Mouse (Mus musculus) kidney, adult 18-20 months (tissue): ENCODE results near the gene Rnf224.

Experiments
- DNase-seq: peaks from one replicate; pipeline ENCODE4 v3.0.0; 2021

Rnf224 gene

DNA sequence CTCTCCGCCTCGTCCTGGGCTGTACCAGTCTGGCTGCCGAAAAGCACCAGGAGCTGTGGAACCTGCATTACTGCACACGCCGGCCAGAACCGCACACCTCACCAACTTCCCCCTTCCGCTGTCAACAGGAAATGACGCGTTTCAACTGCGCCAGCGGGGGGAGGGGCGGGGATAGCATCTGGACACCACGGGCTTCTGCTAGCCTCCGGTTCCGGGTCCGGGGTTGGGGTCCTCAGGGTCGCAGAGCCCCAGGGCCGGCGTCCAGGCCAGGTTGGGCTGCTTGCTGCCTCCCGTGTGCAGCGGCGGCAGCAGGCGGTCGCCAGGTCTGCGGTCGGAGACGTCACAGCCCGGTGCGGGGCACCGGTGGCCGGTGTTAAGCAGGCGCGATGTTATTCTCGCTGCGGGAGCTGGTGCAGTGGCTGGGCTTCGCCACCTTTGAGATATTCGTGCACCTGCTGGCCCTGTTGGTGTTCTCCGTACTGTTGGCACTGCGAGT, 18.7 kb upstream of the Rnf224 start, which contains the start of gene Tmem203:
Tmem203 (plus strand) TSS at position 156 of the 496 bp plus-strand sequence.
- DNase-seq = peak; percentile 92

GRCm38 (mm10) chr2:25252331-25252730, 15.7 kb upstream of the Rnf224 start:
- peak; percentile 52 for DNase-seq

DNA sequence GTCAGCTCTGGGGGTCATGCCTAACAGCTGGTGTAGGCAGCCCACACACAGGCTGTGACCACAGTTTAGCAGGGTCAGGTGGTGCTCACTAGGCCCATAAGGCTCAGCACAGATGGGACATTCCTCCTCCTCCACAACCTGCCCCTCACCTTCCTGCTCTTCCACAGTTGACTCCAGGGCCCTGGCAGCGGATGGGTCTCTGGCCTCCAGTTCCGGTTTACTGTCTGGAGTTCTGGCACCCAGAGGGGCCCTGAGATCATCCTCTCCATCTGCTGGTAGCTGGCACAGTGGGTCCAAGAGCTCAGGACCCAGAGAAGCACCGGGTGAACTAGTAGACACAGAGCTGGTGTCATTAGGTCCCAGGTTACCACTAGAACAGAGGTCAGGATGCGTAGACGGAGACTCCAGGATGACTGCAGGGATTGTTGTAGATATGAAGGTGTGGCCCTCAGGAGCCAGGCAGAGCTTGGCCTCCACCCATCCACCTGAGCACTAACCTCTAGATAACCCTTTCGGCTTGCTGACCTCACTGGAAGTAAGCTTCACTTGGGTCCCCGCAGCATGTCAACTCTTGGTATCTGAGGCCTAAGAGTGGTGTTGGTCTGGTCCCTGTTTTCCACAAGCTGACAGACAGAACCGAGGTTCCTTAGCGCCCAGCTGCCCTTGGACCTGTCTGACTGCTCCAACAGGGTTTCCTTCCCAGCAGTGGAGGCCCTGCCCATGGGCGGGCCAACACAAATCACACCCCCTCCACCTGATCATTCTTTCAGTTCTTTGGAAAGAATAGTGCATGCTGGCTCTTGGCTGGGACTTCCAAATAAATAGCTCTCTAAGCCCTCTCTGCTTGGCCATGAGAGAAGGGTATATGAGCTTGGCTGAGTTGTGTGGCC, 9.8 kb upstream of the Rnf224 start, which contains the start of gene AL732309.1:
AL732309.1 (minus strand) TSS at position 681 of the 890 bp plus-strand sequence.
- peak; percentile 36 for DNase-seq

- DNase-seq = no peak
Measured at GRCm38 (mm10) chr2:25244144-25244543, 7.6 kb upstream of the Rnf224 start.

GRCm38 (mm10) chr2:25243342-25243741, 6.8 kb upstream of the Rnf224 start:
- no peak for DNase-seq

DNA sequence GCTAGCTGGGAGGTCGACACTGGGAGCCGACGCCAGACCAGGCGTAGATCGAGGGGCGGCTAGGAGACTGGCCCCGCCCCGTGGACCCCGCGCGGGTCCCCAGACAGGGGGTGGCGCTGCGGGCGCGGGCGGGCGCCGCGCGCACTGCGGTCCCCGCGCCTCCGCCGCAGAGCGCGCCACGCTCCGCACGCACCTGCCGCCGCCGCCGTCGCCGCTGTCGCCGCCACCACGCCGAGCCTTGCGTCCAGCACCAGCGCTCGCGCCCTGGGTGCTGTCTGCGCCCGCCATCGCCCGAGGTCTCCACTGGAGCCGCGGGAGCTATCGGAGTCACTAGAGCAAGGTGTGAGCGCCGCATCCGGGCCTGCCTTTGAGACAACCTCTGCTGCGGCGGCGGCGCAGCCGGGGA, 5.5 kb upstream of the Rnf224 start, which contains the start of the genes Rnf208 and Cysrt1:
Rnf208 (plus strand) TSS at position 155 of the 406 bp plus-strand sequence.
Cysrt1 (minus strand) TSS at position 352 of the 406 bp plus-strand sequence.
- DNase-seq = no peak

DNA sequence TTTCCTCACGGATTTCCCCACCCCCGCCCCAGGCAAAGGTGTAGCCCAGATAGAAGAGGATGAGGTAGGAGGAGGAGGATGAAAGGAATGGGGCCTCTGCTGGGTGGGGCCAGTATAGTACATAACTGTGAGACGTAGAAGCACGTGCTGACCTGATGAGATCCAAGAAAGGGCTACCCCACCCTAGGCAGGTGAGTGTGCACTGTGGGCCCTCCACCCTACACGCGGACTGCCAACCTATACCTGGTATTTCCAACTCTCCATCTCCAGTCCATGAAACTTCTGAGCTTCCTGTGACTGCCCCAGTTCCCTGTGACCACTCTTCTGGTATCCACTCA, 4.8 kb upstream of the Rnf224 start:
- DNase-seq = no peak

DNA sequence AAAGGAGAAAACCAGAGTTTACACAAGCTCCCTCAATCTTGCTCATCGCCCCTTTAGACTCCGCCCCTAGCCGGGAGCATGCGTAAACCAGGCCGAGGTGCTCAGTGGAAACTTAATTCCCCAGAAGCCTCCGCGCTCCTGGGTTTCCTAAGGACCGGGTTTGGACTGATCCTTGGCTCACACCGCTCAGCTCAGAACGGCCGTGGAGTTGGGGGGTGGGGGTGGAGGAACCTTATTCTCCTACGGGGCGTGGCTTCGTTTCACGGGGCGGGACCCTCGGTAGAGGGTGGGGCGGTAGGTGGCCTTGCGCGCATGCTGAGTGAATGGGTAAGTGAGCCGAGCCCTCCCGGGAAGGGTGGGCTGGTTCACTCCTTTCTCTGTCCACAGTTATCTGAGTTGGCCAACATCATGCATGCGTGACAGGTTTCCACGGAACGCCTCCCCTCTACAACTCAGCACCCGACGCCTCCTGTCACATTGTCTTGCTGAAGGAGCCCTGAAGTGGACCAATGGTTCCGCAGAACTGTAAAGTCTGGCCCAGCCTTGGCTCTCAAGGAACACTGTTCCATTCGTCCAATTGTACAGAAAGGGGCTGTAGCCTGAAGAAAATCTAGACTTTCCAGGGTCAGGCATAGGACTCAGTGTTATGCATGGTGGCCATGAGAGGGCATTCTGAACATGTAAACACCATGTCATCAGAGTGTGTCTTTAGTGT, 4.3 kb upstream of the Rnf224 start:
- peak; percentile 83 for DNase-seq

GRCm38 (mm10) chr2:25240310-25240709, 3.7 kb upstream of the Rnf224 start:
- DNase-seq = no peak

DNA sequence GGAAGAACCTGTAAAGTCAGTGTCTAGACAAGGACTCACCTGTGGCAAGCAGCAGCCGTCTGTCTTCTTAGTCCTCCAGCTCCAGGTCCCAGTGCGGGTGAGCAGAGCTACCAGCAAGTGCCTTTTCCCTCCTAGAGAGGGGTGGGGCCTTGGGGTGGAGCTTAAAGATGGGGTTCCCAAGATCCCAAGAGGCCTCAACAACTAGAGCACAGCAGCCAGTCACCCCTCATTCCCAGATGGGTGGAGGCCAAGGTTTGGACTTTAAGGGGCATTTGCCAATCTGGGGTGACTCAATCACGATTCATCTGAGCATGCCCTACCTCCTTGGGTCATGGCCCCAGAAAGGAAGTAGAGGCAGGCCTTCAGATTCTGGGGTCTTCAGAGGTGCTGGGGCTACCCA, 3.2 kb upstream of the Rnf224 start:
- no peak for DNase-seq

DNA sequence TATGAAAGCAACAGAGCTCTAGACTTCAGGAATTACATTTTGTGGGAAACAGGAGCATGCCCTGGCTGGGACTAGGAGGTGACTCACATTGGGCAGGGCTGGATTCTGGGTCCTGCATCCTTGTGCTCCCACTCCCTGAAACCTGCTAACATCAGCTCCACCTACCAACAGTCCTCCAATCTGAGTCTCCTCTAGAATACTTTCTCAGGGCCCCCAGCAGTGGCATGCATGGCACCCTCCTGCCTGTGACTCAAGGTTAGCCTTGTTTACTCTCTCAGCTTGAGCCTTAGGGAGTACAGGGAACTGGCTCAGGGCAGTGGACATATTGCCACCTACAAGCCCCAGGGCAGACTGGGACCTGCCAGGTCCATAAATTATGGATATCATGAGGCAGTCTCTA, 1.5 kb upstream of the Rnf224 start:
- DNase-seq = no peak

- DNase-seq = peak; percentile 57
Measured at GRCm38 (mm10) chr2:25237522-25237921, 935 bp upstream of the Rnf224 start.

DNA sequence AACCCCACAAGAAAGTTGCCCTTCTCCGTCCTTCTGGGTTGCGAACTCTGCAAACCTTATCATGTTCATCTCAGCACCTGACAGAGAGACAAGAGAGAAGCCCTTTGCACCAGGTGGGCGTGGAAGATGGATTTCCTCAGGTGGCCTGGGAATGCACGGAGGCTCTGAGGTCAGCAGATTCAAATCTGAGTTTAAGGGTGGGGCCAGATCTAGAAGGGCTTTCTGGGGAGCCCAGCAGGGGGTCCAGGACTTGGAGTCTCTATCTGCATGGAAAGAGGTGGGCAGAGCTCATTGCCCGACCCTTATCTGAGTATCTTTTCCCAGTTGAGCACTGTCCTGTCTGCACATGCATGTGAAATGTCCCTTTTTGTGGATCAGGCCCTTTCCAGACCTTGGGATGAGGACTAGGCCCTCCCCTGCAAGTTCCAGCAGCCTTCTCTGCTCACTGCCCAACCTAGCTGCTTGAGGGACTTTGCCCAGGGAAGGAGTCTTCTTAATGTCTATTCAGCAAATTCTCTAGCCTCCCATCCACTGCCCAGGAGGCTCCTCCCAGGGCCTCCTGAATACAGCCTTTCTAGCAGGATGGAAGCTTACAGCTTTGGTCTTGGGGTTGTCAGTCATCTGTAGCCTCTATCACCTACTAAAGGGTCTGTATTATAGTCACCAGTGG, 1.9 kb downstream of the Rnf224 start:
- DNase-seq = peak; percentile 49

DNA sequence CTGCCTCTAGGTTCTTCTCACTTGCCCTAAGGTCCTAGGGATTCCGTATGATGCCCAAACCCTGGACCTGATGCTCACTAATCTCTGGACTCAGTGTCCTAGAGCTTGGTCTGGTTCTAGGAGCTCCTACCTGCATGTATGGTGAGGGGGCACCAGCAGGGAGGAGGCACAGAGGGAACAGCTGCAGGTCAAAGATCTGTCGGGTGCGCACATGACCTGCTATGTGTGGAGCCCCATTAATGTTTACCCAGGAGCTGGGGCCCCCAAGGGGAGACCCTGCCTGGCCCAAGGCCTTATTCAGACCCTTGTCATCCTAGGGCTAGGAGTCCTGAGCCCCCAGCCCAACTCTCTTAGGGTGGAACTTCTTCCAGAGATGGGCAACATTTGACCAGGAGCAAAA, 2.5 kb downstream of the Rnf224 start, which contains the start of gene Slc34a3:
Slc34a3 (minus strand) TSS at position 315 of the 400 bp plus-strand sequence.
- peak; percentile 40 for DNase-seq

DNA sequence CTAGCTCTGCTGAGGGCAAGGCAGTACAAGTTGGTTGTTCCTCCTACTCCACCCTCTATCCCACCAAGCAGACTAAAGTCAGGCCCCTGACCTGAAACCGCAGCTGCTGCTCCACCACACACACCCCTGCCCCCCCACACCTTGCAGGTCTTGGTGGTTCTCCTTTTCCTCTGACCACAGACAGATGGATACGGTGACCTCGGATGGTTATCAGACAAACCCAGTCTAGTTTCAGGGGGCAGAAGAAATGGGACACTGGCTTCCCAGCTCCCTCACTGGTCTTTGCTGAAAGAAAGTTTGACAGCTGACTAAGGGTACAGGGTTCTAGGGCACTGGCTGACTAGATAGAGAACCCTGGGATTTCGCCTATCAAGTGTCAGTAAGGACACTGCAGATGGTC, 3.2 kb downstream of the Rnf224 start:
- DNase-seq = no peak

- DNase-seq = no peak
Measured at GRCm38 (mm10) chr2:25231038-25231437, 5.5 kb downstream of the Rnf224 start.

DNA sequence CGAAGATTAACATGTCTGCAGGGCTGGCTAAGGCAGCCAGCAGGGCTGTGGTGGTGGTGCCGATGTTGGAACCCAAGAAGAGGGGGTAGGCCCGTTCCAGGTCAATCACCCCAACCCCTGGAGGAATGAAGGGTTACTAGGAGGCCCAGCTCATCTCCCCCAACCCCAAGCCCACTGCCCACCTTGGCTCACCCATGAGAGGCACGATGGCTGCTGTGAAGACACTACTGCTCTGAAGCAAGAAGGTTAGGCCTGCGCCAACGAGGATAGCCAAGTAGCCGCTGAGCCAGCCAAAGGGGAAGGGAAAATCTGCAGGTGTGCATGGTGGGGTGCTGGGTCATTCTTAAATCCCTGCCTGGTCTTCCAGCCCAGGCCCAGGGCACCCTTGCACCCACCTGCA, 6.0 kb downstream of the Rnf224 start:
- DNase-seq = no peak

GRCm38 (mm10) chr2:25229582-25229981, 7.0 kb downstream of the Rnf224 start:
- no peak for DNase-seq

GRCm38 (mm10) chr2:25228995-25229530, 7.5 kb downstream of the Rnf224 start:
- DNase-seq = no peak

GRCm38 (mm10) chr2:25228431-25228889, 8.1 kb downstream of the Rnf224 start:
- peak; percentile 88 for DNase-seq

DNA sequence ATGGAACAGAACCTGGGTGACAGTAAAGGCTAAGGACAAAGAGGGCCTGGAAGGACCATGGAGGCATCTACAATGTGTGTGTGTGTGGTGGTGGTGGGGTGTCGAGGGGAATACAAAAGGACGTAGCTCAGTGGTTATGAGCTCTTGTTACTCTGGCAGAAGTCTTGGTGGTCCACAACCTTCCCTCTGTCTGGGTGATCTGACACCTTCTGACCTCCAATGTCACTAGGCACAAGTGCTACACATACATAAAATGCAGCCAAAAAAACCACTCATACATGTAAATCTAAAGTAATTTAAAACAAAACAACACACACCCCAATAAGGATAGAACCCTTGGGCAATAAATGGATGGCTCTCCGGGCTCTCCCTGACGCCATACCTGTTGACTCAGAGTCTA, 9.2 kb downstream of the Rnf224 start:
- DNase-seq = no peak

DNA sequence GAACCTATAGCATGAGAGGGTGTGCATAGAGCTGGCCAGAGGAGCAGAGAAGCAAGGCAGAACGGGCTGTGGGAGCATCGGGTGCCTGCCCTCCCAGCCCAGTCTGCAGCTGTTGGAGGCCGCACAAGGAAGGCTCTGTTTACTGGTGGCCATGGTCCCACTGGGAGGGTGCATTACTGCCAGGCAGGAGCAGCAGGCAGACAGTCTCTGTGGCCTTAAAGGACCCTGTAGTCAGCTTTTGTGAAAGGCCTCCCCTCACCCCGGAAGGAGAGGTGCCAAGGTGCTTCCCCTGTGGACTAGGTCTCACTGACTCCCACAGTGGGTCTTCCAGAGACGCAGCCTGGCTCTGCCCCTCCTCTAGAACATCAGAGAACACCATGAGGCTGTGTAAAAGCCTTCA, 9.7 kb downstream of the Rnf224 start:
- no peak for DNase-seq
